Mouse (Mus musculus) urinary bladder, postnatal 10 days (tissue): ENCODE measurements around the gene Ubtd2.

Experiments
- DNase-seq: peaks from one replicate; pipeline ENCODE4 v3.0.0; 2022; ENCODE audit warnings: low spot score

The Ubtd2 gene

DNA sequence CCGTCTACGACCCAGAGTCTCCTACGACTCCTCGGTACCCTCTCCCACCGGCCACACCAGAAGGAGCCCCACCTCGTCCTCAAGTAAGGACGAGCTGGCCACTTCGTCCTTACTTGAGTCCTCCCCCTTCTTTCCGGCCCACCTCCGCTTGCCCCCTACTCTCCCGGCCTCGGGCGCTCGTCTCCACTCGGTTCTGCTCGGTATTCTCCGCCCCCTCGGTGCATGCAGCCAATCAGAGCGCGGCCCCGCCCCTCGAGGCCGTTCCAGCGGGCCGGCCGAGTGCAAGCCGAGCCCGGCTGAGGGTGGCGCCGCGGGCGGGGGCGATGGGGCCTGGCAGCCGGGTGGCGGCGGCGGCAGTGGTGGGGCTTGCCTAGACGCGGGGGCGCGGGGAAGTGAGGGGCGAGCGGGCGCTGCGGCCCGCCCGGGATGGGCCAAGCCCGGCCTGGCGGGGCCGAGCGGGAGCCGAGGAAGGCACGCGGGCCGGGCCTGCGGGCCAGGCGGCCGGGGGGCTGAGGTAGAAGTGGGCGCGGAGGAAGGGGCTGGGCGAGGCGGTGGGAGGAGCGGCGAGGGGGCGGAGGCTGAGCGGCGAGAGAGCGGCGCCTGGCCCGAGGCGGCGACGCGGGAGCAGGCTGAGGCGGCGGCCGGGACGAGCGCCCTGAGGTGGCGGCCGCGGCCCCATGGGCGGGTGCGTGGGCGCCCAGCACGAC is at the start of gene Ubtd2:
TSS of gene Ubtd2 (plus strand) at position 571 of the 707 bp plus-strand sequence.
- DNase-seq, result peak; percentile 91

GRCm38 (mm10) chr11:32407863-32408262 is 47.3 kb upstream of the Ubtd2 start:
- DNase-seq, result no peak

DNA sequence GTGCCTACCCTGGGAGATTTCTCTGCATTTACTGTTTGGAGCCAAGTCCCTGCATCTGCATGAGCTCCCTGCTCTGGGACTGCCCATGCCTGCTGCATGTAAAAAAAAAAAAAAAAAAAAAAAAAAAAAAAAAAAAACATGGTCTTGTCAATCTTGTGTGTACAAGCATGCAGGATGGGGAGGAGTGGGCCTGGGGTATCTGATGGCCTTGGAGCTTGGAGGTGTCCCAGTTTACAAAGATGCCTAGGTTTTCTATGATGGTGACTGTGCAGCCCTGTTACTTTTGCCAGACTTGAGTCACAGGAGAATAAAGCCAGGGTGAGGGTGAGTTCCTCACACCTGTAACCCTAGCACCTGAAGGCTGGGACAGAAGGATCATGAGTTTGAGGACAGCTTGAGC is 46.1 kb upstream of the Ubtd2 start:
- DNase-seq, result no peak

DNA sequence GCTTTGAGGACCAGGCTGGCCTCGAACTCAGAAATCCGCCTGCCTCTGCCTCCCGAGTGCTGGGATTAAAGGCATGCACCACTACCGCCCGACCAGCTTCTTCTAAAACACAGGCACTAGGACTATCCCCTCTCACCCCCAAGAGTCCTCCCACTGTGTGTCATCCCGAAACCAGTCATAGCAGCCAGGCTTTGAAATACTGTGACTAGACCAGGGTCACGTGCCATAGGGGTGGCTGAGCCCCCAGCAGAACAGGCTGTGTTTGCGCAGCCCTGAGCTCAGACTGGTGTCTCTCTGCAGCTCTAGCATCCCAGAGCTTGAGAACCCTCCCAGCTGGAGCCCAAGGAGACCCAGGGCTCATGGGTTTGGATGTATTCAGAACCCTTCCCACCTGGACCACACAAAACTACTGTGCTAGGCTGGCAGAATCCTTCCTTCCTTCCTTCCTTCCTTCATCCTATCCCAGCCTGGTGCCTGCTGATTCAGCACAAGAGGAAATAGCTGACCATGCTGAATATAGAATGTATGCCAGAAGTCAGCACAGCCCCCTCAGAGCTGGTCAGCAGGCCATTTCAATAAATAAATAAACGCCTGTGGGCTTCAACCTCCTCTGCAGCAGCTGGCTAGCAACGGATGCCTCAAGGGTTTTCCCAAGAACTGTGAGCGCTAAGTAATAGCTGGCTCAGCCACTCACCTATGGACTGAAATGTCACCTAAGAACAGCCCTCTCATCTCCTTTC is 45.2 kb upstream of the Ubtd2 start:
- DNase-seq, result no peak

GRCm38 (mm10) chr11:32420001-32420400 is 35.2 kb upstream of the Ubtd2 start:
- DNase-seq, result no peak

DNA sequence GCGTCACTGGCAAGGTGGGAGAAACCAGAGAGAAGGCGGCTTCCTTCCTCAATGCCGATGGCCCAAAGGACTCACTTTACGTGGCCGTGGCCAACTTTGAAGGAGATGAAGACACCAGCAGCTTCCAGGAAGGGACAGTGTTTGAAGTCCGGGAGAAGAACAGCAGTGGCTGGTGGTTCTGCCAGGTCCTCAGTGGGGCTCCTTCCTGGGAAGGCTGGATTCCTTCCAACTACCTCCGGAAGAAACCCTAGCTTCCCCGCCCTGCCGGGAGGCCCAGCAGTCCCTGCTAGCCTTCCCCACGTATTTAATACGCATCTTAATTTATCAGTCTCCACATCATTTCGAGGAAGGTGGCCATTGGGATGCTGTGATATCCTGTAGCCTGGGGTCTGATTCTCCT is 31.9 kb upstream of the Ubtd2 start:
- no peak for DNase-seq

DNA sequence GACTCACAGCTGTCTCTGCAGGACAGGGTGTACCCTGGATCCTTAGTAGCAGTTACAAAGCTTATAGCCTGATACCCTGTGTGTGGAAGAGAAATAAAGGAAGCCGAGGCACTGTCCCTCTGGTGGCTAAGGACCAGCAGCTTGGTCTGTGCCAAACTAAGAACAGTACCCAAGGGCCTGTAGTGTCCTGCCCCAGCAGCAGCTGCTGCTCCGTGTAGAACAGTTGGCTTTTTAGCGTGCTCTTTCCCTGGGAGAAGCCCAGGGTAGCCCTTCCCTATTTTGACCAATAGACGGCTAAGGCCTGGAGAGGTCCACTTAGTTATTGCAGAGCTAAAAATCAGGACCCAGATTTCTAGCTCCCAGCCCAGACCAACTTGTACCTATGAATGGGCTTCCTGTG is 30.6 kb upstream of the Ubtd2 start:
- DNase-seq, result no peak

DNA sequence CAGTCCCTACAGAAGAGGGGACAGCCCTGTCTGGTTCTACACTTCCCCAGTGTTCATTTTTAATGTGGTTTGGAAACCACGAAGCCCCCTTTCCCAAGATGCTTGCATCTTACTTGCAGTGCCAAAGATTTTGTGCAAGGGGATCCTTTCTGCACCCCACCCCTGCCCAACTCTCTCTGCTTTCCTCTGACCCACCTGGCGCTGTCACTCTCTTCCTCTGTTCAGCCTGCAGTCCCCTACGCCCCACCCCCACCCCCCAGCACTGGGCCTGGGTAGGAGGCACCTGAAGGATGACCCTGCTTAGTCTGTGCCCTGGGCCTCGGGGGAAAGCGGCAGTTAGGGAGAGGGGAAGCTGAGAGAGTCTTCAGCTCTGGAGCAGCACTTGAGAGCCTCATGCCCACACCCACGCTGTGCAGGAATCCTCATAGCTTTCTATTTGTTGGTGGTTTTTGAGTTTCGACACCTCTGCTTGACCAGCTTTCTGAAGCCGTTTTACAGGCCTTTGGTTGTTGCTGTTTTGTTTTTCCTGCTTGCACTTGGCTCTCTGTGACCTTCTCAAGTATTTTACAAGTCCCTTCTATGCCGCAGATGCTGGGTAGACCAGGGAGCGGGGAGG is 30.0 kb upstream of the Ubtd2 start:
- DNase-seq, result no peak

GRCm38 (mm10) chr11:32427537-32427936 is 27.6 kb upstream of the Ubtd2 start:
- no peak for DNase-seq

DNA sequence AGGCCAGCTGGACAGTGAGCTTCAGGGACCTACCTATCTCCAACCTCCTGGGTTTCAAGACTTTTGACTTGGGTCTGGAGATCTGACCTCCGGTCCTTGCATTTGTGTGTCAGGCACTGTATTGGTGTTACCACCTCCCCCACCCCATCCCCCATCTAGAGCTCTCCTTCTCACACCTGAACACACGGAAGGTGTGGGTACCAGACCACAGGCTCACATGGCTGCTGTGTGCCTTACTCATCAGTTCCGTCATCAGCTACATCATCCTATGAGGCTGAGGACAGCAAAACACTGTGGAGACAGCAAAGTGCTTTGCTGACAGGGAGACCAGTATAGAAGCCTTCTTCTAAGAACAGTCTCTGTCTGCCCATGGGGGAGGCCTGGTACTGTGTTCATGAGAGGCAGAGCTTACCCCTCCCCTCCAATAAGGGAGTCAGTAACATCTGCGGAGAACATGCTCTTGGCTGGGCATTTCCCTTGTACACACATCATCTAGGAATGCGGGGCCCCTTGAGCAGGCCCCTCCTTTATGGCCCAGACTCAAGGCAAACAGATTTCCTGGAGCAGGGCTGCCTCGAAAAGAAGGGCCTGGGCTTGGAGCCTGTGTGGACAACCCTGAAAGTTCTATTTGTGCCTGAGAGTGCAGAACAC is 19.6 kb upstream of the Ubtd2 start:
- no peak for DNase-seq

DNA sequence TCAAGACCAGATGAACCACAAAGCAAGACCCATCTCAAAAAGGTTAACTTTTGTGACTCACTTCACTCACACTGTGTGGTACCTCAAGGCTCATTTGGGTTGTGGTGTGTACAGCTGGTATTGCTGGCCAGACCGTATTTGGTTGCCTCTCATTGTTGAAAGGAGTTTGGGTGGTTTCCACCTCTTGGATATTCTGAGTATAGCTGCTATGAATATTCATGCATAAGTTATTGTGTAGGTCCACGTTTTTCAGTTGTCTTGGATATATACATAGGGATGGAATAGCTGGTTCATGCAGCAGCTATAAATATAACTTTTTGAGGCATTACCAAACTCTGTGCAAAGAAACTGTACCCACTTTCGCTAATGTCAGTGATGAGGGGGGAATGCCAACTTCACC is 12.6 kb upstream of the Ubtd2 start:
- DNase-seq, result no peak

- no peak for DNase-seq
These were observed 10.9 kb upstream of the Ubtd2 start for GRCm38 (mm10) chr11:32444266-32444665.

DNA sequence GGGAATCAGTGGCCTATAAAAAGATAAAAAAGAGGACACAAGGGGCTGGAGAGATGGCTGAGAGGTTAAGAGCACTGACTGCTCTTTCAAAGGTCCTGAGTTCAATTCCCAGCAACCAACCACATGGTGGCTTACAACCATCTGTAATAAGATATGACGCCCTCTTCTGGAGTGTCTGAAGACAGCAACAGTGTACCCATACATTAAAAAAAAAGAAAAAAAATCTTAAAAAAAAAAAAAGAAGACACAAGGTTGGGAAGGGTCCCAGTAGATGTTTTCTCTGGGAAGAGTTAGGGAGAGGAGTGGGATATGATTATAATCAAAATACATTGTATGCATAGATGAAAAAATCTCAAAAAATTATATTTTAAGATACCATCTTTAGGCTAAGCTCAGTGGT is 10.0 kb upstream of the Ubtd2 start:
- DNase-seq, result no peak

DNA sequence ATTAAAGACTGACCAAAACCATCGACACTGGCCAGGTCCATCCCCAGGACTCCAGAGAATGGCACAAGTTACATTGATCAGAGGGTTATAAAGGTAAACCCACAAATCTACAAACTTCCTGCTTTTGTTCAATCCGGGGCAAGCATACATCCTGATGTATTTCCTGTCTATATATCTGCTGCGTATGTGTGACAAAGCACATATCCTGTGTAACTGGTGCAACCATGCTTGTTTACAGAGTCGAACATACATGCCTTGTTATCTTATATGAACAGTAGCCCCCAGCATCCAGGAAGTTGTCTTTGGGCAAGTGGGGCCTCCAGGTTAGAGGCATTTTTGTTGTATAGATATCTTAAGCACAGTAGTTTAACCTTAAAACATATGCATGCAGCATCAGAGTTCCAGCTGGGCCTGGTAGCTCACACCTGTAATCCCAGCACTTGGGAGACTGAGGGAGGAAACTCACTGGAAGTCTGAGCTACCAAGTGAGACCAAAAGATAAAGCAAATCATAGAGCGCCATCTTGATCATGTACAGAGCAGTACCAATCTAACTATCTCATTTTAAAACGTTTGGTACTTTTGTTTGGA is 9.4 kb upstream of the Ubtd2 start:
- DNase-seq, result no peak

GRCm38 (mm10) chr11:32450216-32450615 is 5.0 kb upstream of the Ubtd2 start:
- no peak for DNase-seq

DNA sequence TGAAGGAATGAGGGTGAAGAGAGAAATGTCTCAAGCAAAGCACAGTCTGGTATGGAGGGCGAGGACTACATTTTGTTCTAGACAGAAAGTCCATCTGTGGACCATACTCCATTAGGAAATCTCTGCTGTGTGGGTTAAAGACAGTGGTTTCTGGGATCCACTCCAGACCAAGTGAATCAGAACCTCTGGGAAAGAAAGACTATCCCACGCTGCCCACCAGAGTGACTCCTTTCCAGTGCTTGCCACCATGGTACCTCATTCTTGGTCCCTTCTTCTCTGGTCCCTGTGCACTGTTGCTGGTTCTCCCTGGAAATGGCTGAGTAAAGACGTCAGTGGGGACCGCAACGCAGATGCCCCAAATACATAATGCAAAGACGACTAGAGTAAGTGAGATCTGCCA is 3.9 kb upstream of the Ubtd2 start:
- DNase-seq, result no peak

- no peak for DNase-seq
These were observed 2.4 kb upstream of the Ubtd2 start for GRCm38 (mm10) chr11:32452745-32453144.

GRCm38 (mm10) chr11:32453353-32453915 is 1.7 kb upstream of the Ubtd2 start:
- DNase-seq, result no peak

GRCm38 (mm10) chr11:32454231-32454799 is 855 bp upstream of the Ubtd2 start:
- DNase-seq, result no peak

DNA sequence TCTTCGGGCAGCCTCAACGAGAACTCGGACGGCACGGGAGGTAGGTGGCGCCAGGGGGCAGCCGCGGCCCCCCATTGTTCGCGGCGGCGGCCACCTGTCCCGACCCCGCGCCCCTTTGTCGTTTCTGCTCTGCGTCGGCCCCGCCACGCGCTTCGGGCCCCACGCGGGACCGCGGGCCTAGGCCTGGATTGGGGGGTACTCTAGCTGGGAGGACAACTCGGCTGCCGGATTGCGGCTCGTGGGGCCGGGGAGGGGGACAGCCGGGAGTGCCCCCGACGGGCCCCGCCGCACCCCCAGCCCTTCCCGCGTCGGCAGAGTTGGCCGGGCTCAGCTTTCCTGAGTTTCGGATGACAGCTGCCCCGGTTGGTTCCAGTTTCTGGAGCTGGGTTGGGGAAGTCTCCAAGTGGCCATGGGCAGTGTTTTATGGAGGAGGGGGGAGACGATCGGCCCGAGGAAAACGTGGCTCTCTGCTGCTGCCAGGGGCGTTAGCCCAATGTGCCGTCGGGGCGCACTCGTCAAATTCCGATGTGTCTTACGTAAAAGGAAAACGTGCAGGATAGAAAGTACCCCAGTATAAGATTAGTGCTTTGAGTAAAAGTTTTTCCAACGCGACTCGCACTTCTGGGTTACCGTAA is 454 bp downstream of the Ubtd2 start:
- DNase-seq, result no peak

DNA sequence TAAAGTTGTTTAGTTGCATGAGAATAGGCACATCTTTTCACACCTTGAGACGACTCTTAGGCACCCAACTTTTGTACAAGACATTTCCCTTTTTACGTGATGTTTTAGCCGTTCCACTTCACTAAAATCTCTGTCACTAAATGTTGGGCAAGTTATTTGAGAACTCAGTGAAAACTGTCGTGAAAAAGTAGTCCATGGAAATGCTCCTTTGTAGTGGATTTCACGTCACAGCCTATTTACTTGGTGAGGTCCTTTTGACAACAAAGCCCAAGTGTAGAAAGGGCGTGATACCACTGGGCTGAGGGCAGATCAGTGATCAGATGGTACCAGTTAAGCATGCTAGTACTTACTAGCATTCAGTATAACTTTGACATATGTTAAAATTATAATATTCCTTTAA is 1.2 kb downstream of the Ubtd2 start:
- no peak for DNase-seq
